Mouse (Mus musculus) forebrain, embryonic 14.5 days (tissue): Measurements from ENCODE around the gene Otogl. TPM values are rescaled to one million over a fixed set of nuclear protein-coding genes. Genes with fewer than 3 reads are reported as not detected.

Experiments
- ATAC-seq: fragments of 200-750 bp; cut with Nextera tagmentation; 2 replicates; pipeline ENCODE4 v1.8.0; 2017; ENCODE audit warnings: mild to moderate bottlenecking, moderate library complexity
- DNase-seq: peaks from one replicate; pipeline ENCODE4 v3.0.0-alpha.2; 2015; ENCODE audit warnings: low spot score
- H3K27ac ChIP-seq: fragments of 300-500 bp; sonication (generic); 2 replicates; pipeline ENCODE4 v1.5.1; 2014; ENCODE audit warnings: low read depth, mild to moderate bottlenecking, control low read depth, low read length, moderate library complexity
- H3K27me3 ChIP-seq: fragments of 300-500 bp; sonication (generic); replicated peaks from 2 replicates; pipeline ENCODE4 v1.6.1; 2014; ENCODE audit warnings: low read length, control low read depth, mixed read lengths; ENCODE audit not compliant: control insufficient read depth, insufficient read depth
- H3K36me3 ChIP-seq: fragments of 300-500 bp; sonication (generic); 2 replicates; pipeline ENCODE4 v1.6.1; 2014; ENCODE audit warnings: low read length, control low read depth; ENCODE audit not compliant: control insufficient read depth, insufficient read depth
- H3K4me1 ChIP-seq: fragments of 300-500 bp; sonication (generic); 2 replicates; pipeline ENCODE4 v1.6.1; 2014; ENCODE audit warnings: antibody characterized with exemption, low read length, control low read depth; ENCODE audit not compliant: control insufficient read depth, insufficient read depth
- H3K4me2 ChIP-seq: fragments of 300-500 bp; sonication (generic); 2 replicates; pipeline ENCODE4 v1.6.1; 2014; ENCODE audit warnings: mild to moderate bottlenecking, control low read depth, low read length
- H3K4me3 ChIP-seq: fragments of 300-500 bp; sonication (generic); 2 replicates; pipeline ENCODE4 v1.5.1; 2014; ENCODE audit warnings: low read depth, low read length, control low read depth
- H3K9ac ChIP-seq: fragments of 300-500 bp; sonication (generic); 2 replicates; pipeline ENCODE4 v1.6.1; 2014; ENCODE audit warnings: mild to moderate bottlenecking, low read length, control low read depth, moderate library complexity
- H3K9me3 ChIP-seq: fragments of 300-500 bp; sonication (generic); replicated peaks from 2 replicates; pipeline ENCODE4 v1.6.1; 2016; ENCODE audit warnings: low read length, control low read depth, mixed read lengths; ENCODE audit not compliant: control insufficient read depth
- WGBS: fragments of 180-500 bp; shearing (Covaris S2); extraction: QIAGEN DNeasy Blood & Tissue Kit; methylation state at CpG from one replicate; pipeline ENCODE4 v1.1.7; 2014; 5-methylcytosine and 5-hydroxymethylcytosine counted together
- polyA plus RNA-seq: library from polyadenylated mRNA; unstranded; fragments of >200 nt; fragmentation: Nextera tagmentation; extraction: Ambion mirVana; gene quantifications from 2 replicates; pipeline ENCODE4 v1.2.1, GENCODE M21; 2014

Otogl gene
- polyA plus RNA-seq, 1 experiment from 2014 or later: 0.03 TPM

- Histone ChIP-seq H3K4me1 (no peaks in the 10 kb centered on the region), H3K27ac (peak overlapping the region; percentile 52; the same call in 1 of the 2 replicates), H3K36me3 (no peaks in the 10 kb centered on the region), H3K4me2 (no peak overlapping the region), H3K4me3 (no peak overlapping the region), H3K9me3 (no peaks in the 10 kb centered on the region), H3K27me3 (no peaks in the 10 kb centered on the region), H3K9ac (no peak overlapping the region)
- DNase-seq: peak; percentile 72
- peak; percentile 82; the same call in 1 of the 2 replicates for ATAC-seq
- 56% methylated on average over 8 of the region's 8 CpGs for WGBS
These were observed 51.6 kb downstream of the Otogl start for GRCm38 (mm10) chr10:107860235-107860917.

- Histone ChIP-seq H3K9me3 (no peaks in the 10 kb centered on the region), H3K4me2 (no peak overlapping the region), H3K9ac (no peak overlapping the region), H3K36me3 (no peaks in the 10 kb centered on the region), H3K27ac (no peak overlapping the region), H3K4me1 (no peaks in the 10 kb centered on the region), H3K4me3 (no peak overlapping the region), H3K27me3 (no peaks in the 10 kb centered on the region)
- no peak for DNase-seq
- WGBS: 91% methylated on average over 3 of the region's 3 CpGs
- no peak for ATAC-seq
These were observed 52.7 kb downstream of the Otogl start for GRCm38 (mm10) chr10:107859220-107859619.

GRCm38 (mm10) chr10:107858684-107859083 lies 53.2 kb downstream of the Otogl start:
- ATAC-seq (peak; percentile 68), DNase-seq (peak; percentile 69)
- H3K36me3 ChIP-seq: no peaks in the 10 kb centered on the region
- no peak overlapping the region for H3K27ac ChIP-seq
- WGBS: 33% methylated on average over 7 of the region's 7 CpGs
- H3K4me1 ChIP-seq: no peaks in the 10 kb centered on the region
- H3K4me3 ChIP-seq: no peak overlapping the region
- no peaks in the 10 kb centered on the region for H3K27me3 ChIP-seq
- no peak overlapping the region for H3K9ac ChIP-seq
- no peak overlapping the region for H3K4me2 ChIP-seq
- no peaks in the 10 kb centered on the region for H3K9me3 ChIP-seq

- H3K4me3 ChIP-seq: no peak overlapping the region
- ATAC-seq (no peak), DNase-seq (no peak)
- WGBS: 98% methylated on average over 1 of the region's 1 CpGs
- no peaks in the 10 kb centered on the region for H3K9me3 ChIP-seq
- H3K9ac ChIP-seq: no peak overlapping the region
- no peak overlapping the region for H3K27ac ChIP-seq
- H3K4me1 ChIP-seq: no peaks in the 10 kb centered on the region
- no peaks in the 10 kb centered on the region for H3K36me3 ChIP-seq
- H3K27me3 ChIP-seq: no peaks in the 10 kb centered on the region
- H3K4me2 ChIP-seq: no peak overlapping the region
These were observed 67.0 kb downstream of the Otogl start for GRCm38 (mm10) chr10:107844906-107845305.

GRCm38 (mm10) chr10:107834452-107835239 lies 77.3 kb downstream of the Otogl start:
- no peak overlapping the region for H3K4me3 ChIP-seq
- no peaks in the 10 kb centered on the region for H3K27me3 ChIP-seq
- peak; percentile 34; the same call in 1 of the 2 replicates for ATAC-seq
- no peak overlapping the region for H3K27ac ChIP-seq
- 61% methylated on average over 4 of the region's 4 CpGs for WGBS
- no peaks in the 10 kb centered on the region for H3K36me3 ChIP-seq
- no peak overlapping the region for H3K4me2 ChIP-seq
- H3K9me3 ChIP-seq: no peaks in the 10 kb centered on the region
- H3K4me1 ChIP-seq: no peaks in the 10 kb centered on the region
- peak; percentile 23 for DNase-seq
- no peak overlapping the region for H3K9ac ChIP-seq

- Histone ChIP-seq H3K4me1 (no peaks in the 10 kb centered on the region), H3K27ac (no peak overlapping the region), H3K27me3 (no peaks in the 10 kb centered on the region), H3K36me3 (no peaks in the 10 kb centered on the region), H3K4me2 (no peak overlapping the region), H3K4me3 (no peak overlapping the region), H3K9me3 (no peaks in the 10 kb centered on the region), H3K9ac (no peak overlapping the region)
- DNase-seq (no peak), ATAC-seq (no peak)
- 95% methylated on average over 6 of the region's 6 CpGs for WGBS
These were observed 82.8 kb downstream of the Otogl start for GRCm38 (mm10) chr10:107829151-107829550.

- no peaks in the 10 kb centered on the region for H3K36me3 ChIP-seq
- H3K4me2 ChIP-seq: no peak overlapping the region
- no peaks in the 10 kb centered on the region for H3K4me1 ChIP-seq
- no peak overlapping the region for H3K27ac ChIP-seq
- H3K9me3 ChIP-seq: no peaks in the 10 kb centered on the region
- H3K27me3 ChIP-seq: no peaks in the 10 kb centered on the region
- ATAC-seq (no peak), DNase-seq (no peak)
- no peak overlapping the region for H3K9ac ChIP-seq
- no peak overlapping the region for H3K4me3 ChIP-seq
- WGBS: 72% methylated on average over 16 of the region's 16 CpGs
These were observed 98.0 kb downstream of the Otogl start for GRCm38 (mm10) chr10:107813814-107814483.

GRCm38 (mm10) chr10:107810649-107811398 lies 101.1 kb downstream of the Otogl start:
- Histone ChIP-seq H3K27me3 (no peaks in the 10 kb centered on the region), H3K36me3 (no peaks in the 10 kb centered on the region), H3K9ac (no peak overlapping the region), H3K4me2 (no peak overlapping the region), H3K9me3 (no peaks in the 10 kb centered on the region), H3K4me3 (no peak overlapping the region), H3K4me1 (no peaks in the 10 kb centered on the region), H3K27ac (no peak overlapping the region)
- WGBS: 82% methylated on average over 6 of the region's 6 CpGs
- ATAC-seq: no peak
- DNase-seq: no peak
